Mouse (Mus musculus): ENCODE data around the gene A130010J15Rik.

A130010J15Rik gene

DNA sequence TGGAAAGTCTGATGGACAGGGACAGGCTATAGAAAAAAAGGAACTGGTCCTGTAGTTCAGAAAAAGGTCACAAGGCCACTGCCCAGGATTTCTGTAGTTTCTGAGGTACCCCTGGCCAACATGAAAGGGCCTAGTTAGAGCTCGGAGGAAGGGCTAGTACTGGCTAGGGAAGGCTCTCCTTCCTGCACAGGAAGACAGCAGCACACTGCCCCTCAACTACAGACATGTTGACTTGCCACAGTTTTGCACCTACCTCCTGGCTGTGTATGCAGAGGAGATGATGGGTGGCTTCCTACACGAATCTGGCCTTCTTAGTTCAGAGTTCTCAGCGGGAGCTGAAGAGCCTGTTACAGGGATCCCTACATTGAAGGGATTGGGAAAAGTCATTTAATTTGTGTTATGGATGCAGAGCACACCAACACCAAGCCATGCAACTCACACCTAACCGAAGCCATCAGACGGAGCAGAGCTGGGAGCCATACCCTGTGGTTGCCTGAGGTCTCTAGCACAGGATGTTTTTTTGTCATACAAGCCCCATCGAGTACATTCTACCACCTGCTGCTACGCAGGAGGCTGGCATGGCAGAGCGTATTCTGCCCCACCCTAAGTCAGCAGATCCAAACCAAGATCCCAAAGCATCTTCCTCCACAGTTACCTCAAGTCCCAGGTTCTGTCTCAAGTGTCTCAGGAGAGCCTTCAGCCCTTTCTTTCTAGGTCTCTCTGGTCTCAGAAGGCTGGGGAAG lies 33.0 kb downstream of the A130010J15Rik start:
- no peak for DNase-seq (ENCODE audit: low spot score)

DNA sequence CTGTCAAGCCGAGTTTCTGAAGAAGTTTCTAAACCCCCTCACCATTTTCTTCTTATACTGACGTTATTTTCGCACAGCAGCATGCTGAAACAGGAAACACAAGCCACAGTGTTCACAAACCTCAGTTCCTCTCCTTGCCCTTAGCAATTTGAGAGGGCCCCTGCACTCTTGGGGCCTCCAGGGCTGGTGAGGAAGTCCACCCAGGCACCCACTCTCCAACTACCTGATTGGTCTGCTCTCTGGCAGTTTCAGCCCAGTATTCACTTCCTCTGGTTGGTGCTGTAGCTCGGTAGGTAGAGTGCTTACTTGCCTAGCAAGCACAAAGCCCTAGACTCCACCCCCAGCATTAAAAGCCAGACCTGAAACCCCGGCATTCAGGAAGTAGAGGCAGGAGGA lies 33.5 kb downstream of the A130010J15Rik start, which contains the start of gene Traf3ip3:
Traf3ip3 (minus strand) TSS at position 321 of the 396 bp plus-strand sequence.
- DNase-seq (ENCODE audit: low spot score), result no peak

DNA sequence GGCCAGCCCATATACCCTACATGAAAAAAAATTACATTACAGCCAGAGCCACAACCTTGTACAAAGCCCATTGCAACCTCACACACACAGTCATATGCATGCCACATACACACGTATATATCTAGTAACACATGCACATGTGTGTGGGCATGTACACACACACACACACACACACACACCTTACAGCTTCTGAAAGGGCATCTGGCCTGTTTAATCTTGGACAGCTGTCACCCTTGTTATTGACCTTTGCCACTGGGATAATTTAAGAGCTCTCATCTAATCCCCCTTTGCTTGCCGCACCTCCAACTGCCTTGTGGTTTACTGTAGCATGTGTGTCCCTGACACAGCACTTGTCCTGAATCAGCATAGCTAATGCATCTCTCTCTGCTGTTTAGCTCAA lies 36.0 kb downstream of the A130010J15Rik start:
- no peak for DNase-seq (ENCODE audit: low spot score)

- DNase-seq (ENCODE audit: low spot score), result no peak
These were observed 37.6 kb downstream of the A130010J15Rik start for GRCm38 (mm10) chr1:193205431-193205830.

GRCm38 (mm10) chr1:193207503-193207902 lies 39.7 kb downstream of the A130010J15Rik start, which contains the start of gene Lamb3:
Gene Lamb3, plus strand, starts transcription at chr1:193207699.
- no peak for DNase-seq (ENCODE audit: low spot score)

- peak; percentile 28 for DNase-seq (ENCODE audit: low spot score)
These were observed 40.3 kb downstream of the A130010J15Rik start for GRCm38 (mm10) chr1:193208178-193208577.

GRCm38 (mm10) chr1:193211371-193211770 lies 43.5 kb downstream of the A130010J15Rik start:
- no peak for DNase-seq (ENCODE audit: low spot score)

DNA sequence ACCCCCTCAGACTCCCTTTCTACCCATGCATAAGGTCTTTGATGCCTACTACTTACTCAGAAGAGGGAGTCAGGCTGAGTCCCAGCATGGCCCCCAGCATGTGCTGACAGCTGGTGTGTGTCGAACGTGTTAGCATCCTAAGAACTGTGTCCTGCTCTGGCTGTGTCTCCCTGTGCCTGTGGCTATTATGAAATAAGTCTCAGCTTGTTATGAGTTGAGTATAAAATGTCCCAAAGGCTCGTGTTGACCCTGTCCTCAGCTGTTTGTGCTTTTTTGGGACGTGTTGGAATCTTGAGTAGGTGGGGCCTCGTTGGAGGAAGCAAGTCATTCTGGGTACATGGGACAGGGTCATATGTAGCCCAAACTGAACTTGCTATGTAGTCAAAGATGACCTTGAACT lies 46.2 kb downstream of the A130010J15Rik start:
- DNase-seq (ENCODE audit: low spot score), result no peak

GRCm38 (mm10) chr1:193216000-193216399 lies 48.2 kb downstream of the A130010J15Rik start:
- no peak for DNase-seq (ENCODE audit: low spot score)

GRCm38 (mm10) chr1:193220408-193220807 lies 52.6 kb downstream of the A130010J15Rik start:
- no peak for DNase-seq (ENCODE audit: low spot score)

- no peak for DNase-seq (ENCODE audit: low spot score)
These were observed 57.7 kb downstream of the A130010J15Rik start for GRCm38 (mm10) chr1:193225531-193225930.

DNA sequence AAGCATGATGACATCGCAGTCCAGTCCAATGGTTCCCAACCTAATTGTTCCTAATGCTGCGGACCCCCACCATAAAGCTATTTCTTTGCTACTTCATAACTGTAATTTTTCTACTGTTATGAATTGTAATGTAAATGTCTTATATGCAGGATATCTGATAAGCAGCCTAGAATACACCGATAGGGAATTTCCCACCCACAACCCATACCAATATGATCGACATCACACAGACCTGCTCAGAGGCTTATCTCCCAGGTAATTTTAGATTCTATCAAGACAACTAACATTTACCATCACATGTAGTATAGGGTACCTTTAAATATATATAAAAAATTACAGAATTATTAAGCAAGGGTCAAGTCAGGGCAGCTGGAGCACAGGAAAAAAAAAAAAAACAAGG lies 58.3 kb downstream of the A130010J15Rik start:
- DNase-seq (ENCODE audit: low spot score), result no peak

- no peak for DNase-seq (ENCODE audit: low spot score)
These were observed 59.1 kb downstream of the A130010J15Rik start for GRCm38 (mm10) chr1:193226724-193227522.

Data from yolk sac, embryonic 10.5 days (tissue).